Mouse (Mus musculus): ENCODE measurements around the gene Pde4b. TPM values are rescaled to one million over a fixed set of nuclear protein-coding genes. Genes with fewer than 3 reads are reported as not detected.

Gene Pde4b
- polyA plus RNA-seq, 1 experiment = 78.9 TPM

DNA sequence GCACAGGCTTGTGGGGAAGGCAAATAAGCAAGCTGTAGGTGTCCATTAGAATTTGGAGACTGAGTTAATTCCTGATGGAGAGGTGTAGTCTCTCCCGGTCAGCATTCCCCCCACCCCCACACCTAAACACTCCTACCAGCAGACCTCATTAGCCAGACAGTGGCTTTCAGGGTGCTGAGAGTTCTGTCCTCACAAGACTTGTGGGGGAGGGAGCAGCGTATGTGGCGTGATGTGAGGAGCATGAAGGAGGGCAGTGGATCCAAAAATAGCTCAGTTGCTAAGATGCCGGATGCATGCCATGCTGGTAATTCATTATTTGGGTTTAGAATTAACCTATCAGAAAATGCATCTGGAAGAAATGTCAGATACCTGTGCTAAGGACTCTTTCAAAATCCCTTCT lies 321.6 kb downstream of the Pde4b start:
- H3K4me1 ChIP-seq (ENCODE audit: control insufficient read depth, insufficient read depth, low read length) = peaks cover 11% of the 10 kb centered on the region
- no peak overlapping the region for H3K27ac ChIP-seq (ENCODE audit: insufficient read depth, low read length)
- no peak overlapping the region for H3K4me3 ChIP-seq (replicated peaks; ENCODE audit: insufficient read depth, low read depth, low read length)
- TF ChIP-seq POLR2A (IDR thresholded peaks at IDR 0.05; ENCODE audit: borderline replicate concordance, insufficient read depth, low read length) = no peak
- TF ChIP-seq CTCF (IDR thresholded peaks at IDR 0.05; ENCODE audit: borderline replicate concordance, insufficient read depth, low read depth, low read length) = no peak
- 11% methylated on average over 4 of the region's 4 CpGs for WGBS
- no peak for DNase-seq
- H3K27me3 ChIP-seq (ENCODE audit: control insufficient read depth, insufficient read depth, low read length) = no peaks in the 10 kb centered on the region

GRCm38 (mm10) chr4:102413101-102413500 lies 325.8 kb downstream of the Pde4b start:
- Histone ChIP-seq H3K27me3 (ENCODE audit: control insufficient read depth, insufficient read depth, low read length) (no peaks in the 10 kb centered on the region), H3K4me1 (ENCODE audit: control insufficient read depth, insufficient read depth, low read length) (peaks cover 11% of the 10 kb centered on the region), H3K4me3 (replicated peaks; ENCODE audit: insufficient read depth, low read depth, low read length) (no peak overlapping the region), H3K27ac (ENCODE audit: insufficient read depth, low read length) (no peak overlapping the region)
- DNase-seq = no peak
- TF ChIP-seq POLR2A (IDR thresholded peaks at IDR 0.05; ENCODE audit: borderline replicate concordance, insufficient read depth, low read length) (no peak), CTCF (IDR thresholded peaks at IDR 0.05; ENCODE audit: borderline replicate concordance, insufficient read depth, low read depth, low read length) (no peak)
- WGBS = 81% methylated on average over 2 of the region's 2 CpGs

DNA sequence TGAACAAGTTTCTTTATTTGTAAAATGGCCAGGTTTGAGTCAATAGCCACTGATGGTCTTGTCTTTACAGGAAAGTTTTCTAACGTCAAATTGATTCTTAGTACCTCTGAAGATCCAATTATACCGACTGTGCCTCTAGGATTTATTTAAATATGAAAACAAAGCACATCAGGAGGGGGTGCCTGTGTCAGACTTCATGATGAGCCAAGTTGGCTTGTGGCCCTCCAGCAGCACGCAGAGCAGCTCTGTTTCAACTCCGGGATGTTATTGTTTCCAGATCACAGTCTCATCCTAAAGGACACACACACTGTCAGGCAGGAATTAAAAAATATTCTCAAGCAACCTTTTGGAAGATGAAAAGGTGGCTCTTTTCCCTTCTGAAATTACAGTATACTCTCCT lies 326.5 kb downstream of the Pde4b start:
- no peak for TF ChIP-seq CTCF (IDR thresholded peaks at IDR 0.05; ENCODE audit: borderline replicate concordance, insufficient read depth, low read depth, low read length)
- TF ChIP-seq POLR2A (IDR thresholded peaks at IDR 0.05; ENCODE audit: borderline replicate concordance, insufficient read depth, low read length) = no peak
- Histone ChIP-seq H3K4me3 (replicated peaks; ENCODE audit: insufficient read depth, low read depth, low read length) (no peak overlapping the region), H3K4me1 (ENCODE audit: control insufficient read depth, insufficient read depth, low read length) (peaks cover 10% of the 10 kb centered on the region), H3K27ac (ENCODE audit: insufficient read depth, low read length) (peak overlapping the region; percentile 69; the same call in 1 of the 2 replicates), H3K27me3 (ENCODE audit: control insufficient read depth, insufficient read depth, low read length) (no peaks in the 10 kb centered on the region)
- 2% methylated on average over 4 of the region's 4 CpGs for whole genome bisulfite sequencing
- DNase-seq = peak; percentile 54 to 65

DNA sequence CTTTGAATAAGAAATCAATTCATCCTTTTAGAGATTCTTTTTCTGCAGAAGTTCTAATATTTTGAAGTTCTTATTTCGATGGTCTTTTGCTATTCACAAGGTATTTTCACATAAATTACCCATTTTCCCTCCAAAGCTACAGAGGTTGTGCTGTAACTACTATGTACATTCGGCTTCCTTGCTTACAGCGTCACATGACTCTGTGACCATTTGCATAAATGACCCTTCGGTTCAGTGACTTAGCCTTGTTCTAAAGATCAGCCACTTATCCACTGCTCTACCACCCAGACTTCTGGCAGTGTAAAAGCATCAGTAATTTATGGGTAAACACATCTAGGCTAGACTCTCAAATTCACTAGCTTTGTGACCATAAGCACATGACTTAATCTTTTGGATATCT lies 327.3 kb downstream of the Pde4b start:
- DNase-seq = no peak
- WGBS = 73% methylated on average over 4 of the region's 4 CpGs
- H3K27ac ChIP-seq (ENCODE audit: insufficient read depth, low read length) = no peak overlapping the region
- H3K4me1 ChIP-seq (ENCODE audit: control insufficient read depth, insufficient read depth, low read length) = peaks cover 6% of the 10 kb centered on the region
- no peak overlapping the region for H3K4me3 ChIP-seq (replicated peaks; ENCODE audit: insufficient read depth, low read depth, low read length)
- H3K27me3 ChIP-seq (ENCODE audit: control insufficient read depth, insufficient read depth, low read length) = no peaks in the 10 kb centered on the region
- TF ChIP-seq CTCF (IDR thresholded peaks at IDR 0.05; ENCODE audit: borderline replicate concordance, insufficient read depth, low read depth, low read length) (no peak), POLR2A (IDR thresholded peaks at IDR 0.05; ENCODE audit: borderline replicate concordance, insufficient read depth, low read length) (no peak)

DNA sequence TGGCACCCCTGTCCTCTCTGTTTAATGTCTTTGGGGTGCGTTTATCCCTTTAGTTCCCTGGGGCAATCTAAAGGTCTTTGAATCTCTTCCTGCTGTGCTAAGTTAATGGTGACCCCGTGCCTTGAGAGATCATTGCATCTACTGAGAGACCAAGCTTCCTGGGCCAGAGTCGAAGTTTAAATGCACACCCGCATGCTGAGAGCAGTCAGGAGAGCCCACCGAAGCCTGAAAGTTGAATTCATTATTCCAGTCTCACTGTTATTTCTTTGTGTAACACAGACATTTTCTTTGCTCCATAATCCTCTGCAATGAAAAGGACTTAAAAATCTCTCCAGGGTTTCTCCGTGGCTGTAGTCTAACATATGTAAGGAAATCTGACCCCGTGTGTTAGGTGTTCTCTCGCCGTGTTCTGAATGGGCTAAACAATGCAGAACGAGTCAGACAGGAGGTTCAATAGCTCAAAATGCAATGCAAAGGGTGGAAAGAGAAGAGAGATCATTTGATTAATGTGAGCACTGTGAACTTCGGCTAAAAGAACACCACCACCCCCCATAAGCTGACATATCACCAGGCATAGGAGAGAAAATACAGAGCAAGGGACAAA lies 333.6 kb downstream of the Pde4b start:
- WGBS = 44% methylated on average over 11 of the region's 11 CpGs
- peaks cover 2% of the 10 kb centered on the region; the same call in 1 of the 2 replicates for H3K4me1 ChIP-seq (ENCODE audit: control insufficient read depth, insufficient read depth, low read length)
- no peak overlapping the region for H3K27ac ChIP-seq (ENCODE audit: insufficient read depth, low read length)
- no peak for DNase-seq
- TF ChIP-seq POLR2A (IDR thresholded peaks at IDR 0.05; ENCODE audit: borderline replicate concordance, insufficient read depth, low read length) (no peak), CTCF (IDR thresholded peaks at IDR 0.05; ENCODE audit: borderline replicate concordance, insufficient read depth, low read depth, low read length) (no peak)
- H3K4me3 ChIP-seq (replicated peaks; ENCODE audit: insufficient read depth, low read depth, low read length) = no peak overlapping the region
- H3K27me3 ChIP-seq (ENCODE audit: control insufficient read depth, insufficient read depth, low read length) = no peaks in the 10 kb centered on the region

DNA sequence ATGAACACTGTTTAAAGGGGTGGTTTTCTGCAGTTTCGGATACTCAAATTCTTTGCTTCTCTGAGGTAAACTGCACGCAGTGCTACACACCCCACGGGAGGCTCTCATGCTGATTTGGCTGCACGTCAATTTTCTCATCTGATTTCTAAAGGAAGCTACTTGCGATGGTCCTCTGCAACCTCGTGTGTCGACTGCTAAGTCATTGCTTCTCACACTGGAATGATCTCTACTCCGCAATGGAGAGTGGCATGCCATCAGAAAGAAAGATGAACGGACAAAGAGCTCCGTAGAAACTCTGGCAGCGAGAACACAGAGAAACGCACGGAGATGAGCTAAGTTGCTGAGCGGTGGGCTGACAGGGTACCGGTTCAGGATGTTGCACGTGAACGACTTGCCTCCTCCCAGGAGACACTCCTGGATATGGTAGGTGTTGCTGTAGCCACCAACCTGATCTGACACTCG lies 334.1 kb downstream of the Pde4b start:
- peak overlapping the region; percentile 54 for H3K4me3 ChIP-seq (replicated peaks; ENCODE audit: insufficient read depth, low read depth, low read length)
- 16% methylated on average over 18 of the region's 18 CpGs for WGBS
- no peak overlapping the region for H3K27ac ChIP-seq (ENCODE audit: insufficient read depth, low read length)
- no peaks in the 10 kb centered on the region for H3K27me3 ChIP-seq (ENCODE audit: control insufficient read depth, insufficient read depth, low read length)
- DNase-seq = peak; percentile 37 to 45
- no peak for TF ChIP-seq CTCF (IDR thresholded peaks at IDR 0.05; ENCODE audit: borderline replicate concordance, insufficient read depth, low read depth, low read length)
- H3K4me1 ChIP-seq (ENCODE audit: control insufficient read depth, insufficient read depth, low read length) = peaks cover 2% of the 10 kb centered on the region; the same call in 1 of the 2 replicates

GRCm38 (mm10) chr4:102424104-102424503 lies 336.8 kb downstream of the Pde4b start:
- Histone ChIP-seq H3K27ac (ENCODE audit: insufficient read depth, low read length) (no peak overlapping the region), H3K4me1 (ENCODE audit: control insufficient read depth, insufficient read depth, low read length) (peaks cover 2% of the 10 kb centered on the region; the same call in 1 of the 2 replicates), H3K27me3 (ENCODE audit: control insufficient read depth, insufficient read depth, low read length) (no peaks in the 10 kb centered on the region), H3K4me3 (replicated peaks; ENCODE audit: insufficient read depth, low read depth, low read length) (no peak overlapping the region)
- 96% methylated on average over 3 of the region's 3 CpGs for WGBS
- TF ChIP-seq POLR2A (IDR thresholded peaks at IDR 0.05; ENCODE audit: borderline replicate concordance, insufficient read depth, low read length) (no peak), CTCF (IDR thresholded peaks at IDR 0.05; ENCODE audit: borderline replicate concordance, insufficient read depth, low read depth, low read length) (no peak)
- DNase-seq = no peak

DNA sequence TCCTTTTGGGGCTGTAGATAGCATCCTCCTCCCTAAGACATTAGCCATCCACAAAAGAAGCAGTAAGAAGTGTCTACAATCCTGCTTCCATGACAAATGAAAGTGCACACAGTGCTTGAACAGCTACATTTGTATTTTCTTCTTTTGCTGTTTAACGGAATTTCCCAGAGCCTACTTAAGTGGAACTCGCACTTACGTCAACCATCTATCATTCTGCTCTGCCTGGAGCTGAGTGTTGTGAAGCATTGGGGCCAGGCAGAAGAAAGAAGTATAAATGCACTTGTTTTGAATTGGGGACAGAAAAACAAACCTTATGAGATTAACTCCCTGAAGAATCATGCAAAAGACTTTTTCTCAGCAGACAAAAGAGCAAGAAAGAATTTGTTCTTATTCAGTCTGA lies 338.1 kb downstream of the Pde4b start:
- no peak for DNase-seq
- 89% methylated on average over 3 of the region's 3 CpGs for WGBS
- TF ChIP-seq POLR2A (IDR thresholded peaks at IDR 0.05; ENCODE audit: borderline replicate concordance, insufficient read depth, low read length) = no peak
- TF ChIP-seq CTCF (IDR thresholded peaks at IDR 0.05; ENCODE audit: borderline replicate concordance, insufficient read depth, low read depth, low read length) = no peak
- peaks cover 2% of the 10 kb centered on the region; the same call in 1 of the 2 replicates for H3K4me1 ChIP-seq (ENCODE audit: control insufficient read depth, insufficient read depth, low read length)
- no peak overlapping the region for H3K4me3 ChIP-seq (replicated peaks; ENCODE audit: insufficient read depth, low read depth, low read length)
- no peaks in the 10 kb centered on the region for H3K27me3 ChIP-seq (ENCODE audit: control insufficient read depth, insufficient read depth, low read length)
- no peak overlapping the region for H3K27ac ChIP-seq (ENCODE audit: insufficient read depth, low read length)
